Mouse (Mus musculus) liver, postnatal 0 days (tissue): ENCODE measurements around the gene Adcy6.

Source experiments
- CTCF ChIP-seq: sonication (generic); IDR thresholded peaks from 2 replicates; pipeline ENCODE4 v1.5.1; 2016; ENCODE audit warnings: antibody characterized with exemption, low read depth
- EP300 ChIP-seq: IDR thresholded peaks from 2 replicates; pipeline ENCODE4 v1.6.1; 2016; ENCODE audit warnings: antibody characterized with exemption, low read depth, mild to moderate bottlenecking

- TF ChIP-seq EP300, result no peak
- no peak for TF ChIP-seq CTCF
Measured at GRCm38 (mm10) chr15:98570873-98571538, 38.9 kb downstream of the Adcy6 start, which contains the start of the genes Ccnt1 and 4930415O20Rik.
